Comparison of ENCODE assay signal across 8 mouse cellular contexts in genomic region chr16:94155041-94155653, GRCm38 (mm10).
A peak's percentile ranks its signal among the peaks of the same experiment; 100 is the strongest.
DNase-seq lines count a peak whose midpoint lies in the region; ATAC-seq lines count a peak whose summit lies in the region.

No protein-coding gene starts in this region.

- peaks cover 14% of the 10 kb centered on the region for H3K4me1 ChIP-seq in forebrain, embryonic 11.5 days (replicated peaks; ENCODE audit: control insufficient read depth, insufficient read depth, low read length)

- peak; percentile 43 for ATAC-seq in forebrain, embryonic 11.5 days (replicated peaks; ENCODE audit: low FRiP score)
- ATAC-seq in erythroid progenitor cell, adult 5-6 weeks (replicated peaks; ENCODE audit: low FRiP score, poor library complexity, severe bottlenecking), result no peak

- H3K27me3 ChIP-seq in forebrain, embryonic 11.5 days (ENCODE audit: control insufficient read depth, insufficient read depth, low read length), result no peaks in the 10 kb centered on the region; the same call in 1 of the 2 replicates

- WGBS in forebrain, embryonic 11.5 days, result 20% methylated on average over 14 of the region's 14 CpGs

- no peak overlapping the region for H3K4me2 ChIP-seq in forebrain, embryonic 11.5 days (ENCODE audit: low read depth, low read length, severe bottlenecking)

- H3K27ac ChIP-seq in forebrain, embryonic 11.5 days (ENCODE audit: low read depth, low read length), result no peak overlapping the region

- DNase-seq in heart, adult 11 months, result peak; percentile 91
- no peak for DNase-seq in heart, postnatal 36 days
- peak; percentile 59 for DNase-seq in adipocyte (ENCODE audit: low spot score)
- DNase-seq in forebrain, embryonic 11.5 days (ENCODE audit: low spot score), result peak; percentile 57
- DNase-seq in layer of hippocampus, adult 9-10 months (ENCODE audit: low spot score), result peak; percentile 37
- peak; percentile 40 for DNase-seq in telencephalon, adult 2 months (ENCODE audit: low read depth, low spot score)
- no peak for DNase-seq in ovary, postnatal 10 days (ENCODE audit: low spot score)

- no peak overlapping the region for H3K4me3 ChIP-seq in forebrain, embryonic 11.5 days (ENCODE audit: low read depth, low read length)

- no peaks in the 10 kb centered on the region for H3K36me3 ChIP-seq in forebrain, embryonic 11.5 days (ENCODE audit: control insufficient read depth, insufficient read depth, low read length)

- no peaks in the 10 kb centered on the region for H3K9me3 ChIP-seq in forebrain, embryonic 11.5 days (ENCODE audit: control insufficient read depth, low read length)

- 0 out of 2 replicates have a peak overlapping the region, but pooled peaks have one; percentile 4 for H3K9ac ChIP-seq in forebrain, embryonic 11.5 days (ENCODE audit: low read length)

- intact Hi-C loops in heart, postnatal 36 days (cut with DNase I), result no loop called here

Comparison
In these comparisons a context has a peak if more than half of its experiments do, and no peak if none do; other contexts are left out.
1. DNase-seq: peak in heart, adult 11 months (single experiment), adipocyte (single experiment), forebrain, embryonic 11.5 days (single experiment), layer of hippocampus, adult 9-10 months (single experiment) and telencephalon, adult 2 months (single experiment); none in heart, postnatal 36 days (0 of 2) and ovary, postnatal 10 days (single experiment).